Mouse (Mus musculus): ENCODE measurements around the gene Gm10972.
"Not testable (repeated sequence)": the region's sequence is repeated elsewhere in the genome, so short reads cannot be mapped to it uniquely, and the experiment has no call there.

DNA sequence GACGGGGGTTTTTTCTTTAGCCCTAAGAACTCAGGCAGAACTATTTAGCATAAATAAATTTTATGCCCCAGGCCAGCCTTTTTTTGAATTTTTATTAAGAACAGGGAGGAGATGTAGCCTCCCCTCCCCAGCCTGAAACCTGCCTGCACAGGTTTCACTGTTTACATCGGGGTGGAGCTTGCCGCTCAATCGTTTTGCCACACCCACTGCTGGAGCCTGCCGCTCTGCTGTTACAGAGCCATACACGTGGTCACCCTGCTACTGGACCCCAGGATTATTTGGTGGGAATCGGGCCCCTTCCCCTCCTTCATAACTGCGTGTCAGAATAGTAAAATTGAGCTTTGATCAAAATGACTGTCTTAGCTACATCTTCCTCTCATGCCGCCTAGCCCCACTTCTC is 32.2 kb downstream of the Gm10972 start:
- TF ChIP-seq GATA1 (IDR thresholded peaks at IDR 0.05; ENCODE audit: borderline replicate concordance, low read length); FLI1 (IDR thresholded peaks at IDR 0.05; ENCODE audit: low read length): not testable (repeated sequence)

All from megakaryocyte, embryonic 14.5 days (primary cell).